Mouse (Mus musculus): ENCODE measurements at regions not wholly inside any gene's neighbourhood (a gene's known extent, or its start where the extent isn't known, plus 50 kb on each side); places are given as distances from the start of the nearest gene placed in this dataset.

DNA sequence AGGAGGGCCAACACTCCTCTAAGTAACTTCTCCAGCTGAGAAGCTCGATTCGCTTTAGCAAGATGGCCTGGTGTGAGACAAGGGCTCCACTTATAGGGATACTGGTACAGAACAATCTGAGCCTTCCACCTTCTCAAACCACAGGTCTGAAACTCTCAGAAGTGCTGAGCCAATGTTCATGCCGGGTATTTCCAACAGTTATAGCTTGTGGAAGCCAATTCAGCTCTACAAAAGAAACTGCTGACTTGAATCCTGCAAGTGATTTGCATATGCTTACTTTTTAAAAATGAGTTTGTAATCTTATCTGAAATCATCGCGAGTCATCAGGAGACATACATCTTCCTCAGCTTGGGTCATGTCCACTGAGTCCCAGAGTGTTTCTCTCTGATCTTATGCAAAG lies 273.2 kb downstream of the Car8 start:
- no peak overlapping the region for H3K27ac ChIP-seq (ENCODE audit: low read length)
- H3K36me3 ChIP-seq (ENCODE audit: control insufficient read depth, insufficient read depth), result no peaks in the 10 kb centered on the region
- no peak overlapping the region for H3K9ac ChIP-seq (ENCODE audit: low read depth, low read length)
- H3K4me3 ChIP-seq (ENCODE audit: low read depth, low read length), result no peak overlapping the region
- H3K27me3 ChIP-seq (ENCODE audit: control insufficient read depth, insufficient read depth, low read depth, low read length), result no peaks in the 10 kb centered on the region
- no peaks in the 10 kb centered on the region for H3K9me3 ChIP-seq (replicated peaks; ENCODE audit: control insufficient read depth, low read length)
- WGBS (ENCODE audit: insufficient replicate concordance), result 72% methylated on average over 5 of the region's 5 CpGs
- no peak for ATAC-seq (ENCODE audit: low read depth)
- no peak overlapping the region for H3K4me2 ChIP-seq (ENCODE audit: low read depth, low read length)
- H3K4me1 ChIP-seq (ENCODE audit: control insufficient read depth, low read depth, low read length), result no peaks in the 10 kb centered on the region

DNA sequence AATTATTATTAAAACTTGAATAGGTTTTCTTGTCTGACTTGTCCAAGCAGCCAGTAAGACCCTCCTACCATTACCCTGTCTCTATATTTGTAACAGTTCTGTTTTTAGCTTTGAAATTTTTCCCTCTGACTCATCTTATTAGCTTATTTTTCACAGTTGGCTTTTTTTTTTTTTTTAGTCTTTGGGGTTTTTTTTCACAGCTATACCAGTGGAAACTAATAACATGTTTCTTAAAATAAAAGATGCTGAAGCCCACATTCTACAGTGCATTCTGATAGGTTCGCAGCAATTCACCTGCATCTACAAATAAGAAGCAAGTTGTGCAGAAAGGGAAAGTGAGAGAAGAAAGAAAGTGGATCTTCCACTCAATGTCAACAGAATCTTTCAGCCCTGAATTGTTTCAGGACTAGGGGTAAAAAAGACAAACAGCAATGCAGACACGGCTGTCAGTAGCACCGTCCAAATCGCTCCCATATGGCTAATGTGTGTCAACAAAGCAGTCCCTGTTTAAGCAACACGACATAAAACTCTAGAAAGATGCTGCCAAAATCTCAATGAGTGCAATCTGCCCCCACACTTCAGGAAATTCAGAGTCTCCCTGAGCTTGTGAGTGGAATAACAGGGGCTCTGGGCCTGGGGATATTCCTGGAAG lies 277.2 kb downstream of the Car8 start:
- no peak overlapping the region for H3K4me3 ChIP-seq (ENCODE audit: low read depth, low read length)
- no peak for ATAC-seq (ENCODE audit: low read depth)
- 55% methylated on average over 5 of the region's 5 CpGs for WGBS (ENCODE audit: insufficient replicate concordance)

DNA sequence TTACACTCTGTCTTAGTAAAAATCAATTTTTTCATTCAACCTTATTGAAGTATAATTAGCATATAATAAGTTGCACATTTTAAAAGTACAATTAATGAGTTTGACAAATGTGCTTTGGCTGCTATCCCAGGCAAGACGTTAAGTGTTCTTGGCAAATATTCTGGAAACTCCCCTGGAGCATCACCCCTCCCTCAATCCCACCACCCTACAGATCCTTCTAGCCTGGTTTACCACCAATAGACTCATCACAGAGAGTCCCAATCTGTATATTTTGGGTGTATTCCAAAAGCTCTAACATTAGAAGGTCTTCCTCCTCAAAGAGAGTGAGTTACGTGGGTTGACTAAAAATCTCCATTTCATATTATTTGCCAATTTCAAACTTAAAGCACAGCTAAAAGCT lies 278.5 kb downstream of the Car8 start:
- no peak for ATAC-seq (ENCODE audit: low read depth)

More for the DNA sequence above, 277.2 kb downstream of the Car8 start:
- Histone ChIP-seq H3K4me1 (ENCODE audit: control insufficient read depth, low read depth, low read length) (no peaks in the 10 kb centered on the region), H3K27ac (ENCODE audit: low read length) (no peak overlapping the region), H3K36me3 (ENCODE audit: control insufficient read depth, insufficient read depth) (no peaks in the 10 kb centered on the region), H3K9me3 (replicated peaks; ENCODE audit: control insufficient read depth, low read length) (no peaks in the 10 kb centered on the region), H3K9ac (ENCODE audit: low read depth, low read length) (no peak overlapping the region), H3K4me2 (ENCODE audit: low read depth, low read length) (no peak overlapping the region), H3K27me3 (ENCODE audit: control insufficient read depth, insufficient read depth, low read depth, low read length) (no peaks in the 10 kb centered on the region)

DNA sequence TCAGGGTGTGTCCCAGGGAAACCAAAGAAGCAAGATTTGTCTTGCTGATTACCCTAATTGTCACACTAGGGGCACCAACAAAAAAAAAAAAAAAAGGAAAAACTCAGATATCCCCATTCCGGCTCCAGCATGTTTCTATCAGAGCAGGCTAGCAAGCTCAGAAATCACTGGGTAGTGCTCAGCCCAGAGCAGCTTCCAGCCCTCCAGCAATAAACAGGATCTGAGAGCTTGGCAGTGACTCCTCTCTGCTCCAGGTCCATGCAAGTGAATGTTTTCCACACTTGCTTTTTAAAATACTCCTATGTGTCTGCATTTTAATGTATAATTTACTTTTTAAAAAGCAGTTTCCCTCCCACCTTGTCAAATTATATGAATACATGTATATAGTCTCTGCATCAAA lies 290.8 kb downstream of the Car8 start:
- Histone ChIP-seq H3K27ac (ENCODE audit: low read length) (no peak overlapping the region), H3K36me3 (ENCODE audit: control insufficient read depth, insufficient read depth) (no peaks in the 10 kb centered on the region), H3K4me2 (ENCODE audit: low read depth, low read length) (no peak overlapping the region), H3K9me3 (replicated peaks; ENCODE audit: control insufficient read depth, low read length) (no peaks in the 10 kb centered on the region), H3K4me1 (ENCODE audit: control insufficient read depth, low read depth, low read length) (no peaks in the 10 kb centered on the region), H3K27me3 (ENCODE audit: control insufficient read depth, insufficient read depth, low read depth, low read length) (no peaks in the 10 kb centered on the region), H3K4me3 (ENCODE audit: low read depth, low read length) (no peak overlapping the region), H3K9ac (ENCODE audit: low read depth, low read length) (no peak overlapping the region)
- ATAC-seq (ENCODE audit: low read depth), result no peak
- whole genome bisulfite sequencing (ENCODE audit: insufficient replicate concordance), result 65% methylated on average over 1 of the region's 1 CpGs

More for the DNA sequence above, 278.5 kb downstream of the Car8 start:
- no peak overlapping the region for H3K4me2 ChIP-seq (ENCODE audit: low read depth, low read length)
- no peaks in the 10 kb centered on the region for H3K36me3 ChIP-seq (ENCODE audit: control insufficient read depth, insufficient read depth)
- no peak overlapping the region for H3K27ac ChIP-seq (ENCODE audit: low read length)
- no peaks in the 10 kb centered on the region for H3K4me1 ChIP-seq (ENCODE audit: control insufficient read depth, low read depth, low read length)
- no peaks in the 10 kb centered on the region for H3K9me3 ChIP-seq (replicated peaks; ENCODE audit: control insufficient read depth, low read length)
- WGBS (ENCODE audit: insufficient replicate concordance), result 60% methylated on average over 2 of the region's 2 CpGs
- no peak overlapping the region for H3K9ac ChIP-seq (ENCODE audit: low read depth, low read length)
- H3K4me3 ChIP-seq (ENCODE audit: low read depth, low read length), result no peak overlapping the region
- no peaks in the 10 kb centered on the region for H3K27me3 ChIP-seq (ENCODE audit: control insufficient read depth, insufficient read depth, low read depth, low read length)

DNA sequence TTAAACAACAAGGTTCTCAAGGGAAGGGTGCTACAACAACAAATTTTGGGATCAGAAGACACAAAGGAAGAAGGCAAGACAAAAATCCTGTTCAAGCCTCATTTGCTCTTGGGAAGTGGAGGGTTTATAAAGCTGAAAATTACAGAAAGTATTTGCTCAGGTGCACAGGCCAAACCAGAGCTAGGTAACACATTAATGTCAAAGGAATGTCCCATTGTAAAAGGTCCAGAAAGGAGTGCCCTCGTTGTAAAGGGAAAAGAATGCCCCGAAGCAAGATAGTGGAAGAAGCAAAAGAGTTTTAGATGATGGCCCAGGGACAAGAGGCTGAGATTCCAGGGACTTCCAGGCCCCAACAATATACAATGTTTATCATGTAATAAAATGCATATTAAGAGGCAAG lies 317.3 kb downstream of the Car8 start:
- 41% methylated on average over 2 of the region's 2 CpGs for WGBS (ENCODE audit: insufficient replicate concordance)
- H3K9ac ChIP-seq (ENCODE audit: low read depth, low read length), result no peak overlapping the region
- no peaks in the 10 kb centered on the region for H3K4me1 ChIP-seq (ENCODE audit: control insufficient read depth, low read depth, low read length)
- H3K36me3 ChIP-seq (ENCODE audit: control insufficient read depth, insufficient read depth), result no peaks in the 10 kb centered on the region
- no peak overlapping the region for H3K4me3 ChIP-seq (ENCODE audit: low read depth, low read length)
- H3K9me3 ChIP-seq (replicated peaks; ENCODE audit: control insufficient read depth, low read length), result no peaks in the 10 kb centered on the region
- ATAC-seq (ENCODE audit: low read depth), result no peak
- H3K27me3 ChIP-seq (ENCODE audit: control insufficient read depth, insufficient read depth, low read depth, low read length), result no peaks in the 10 kb centered on the region
- no peak overlapping the region for H3K4me2 ChIP-seq (ENCODE audit: low read depth, low read length)
- H3K27ac ChIP-seq (ENCODE audit: low read length), result no peak overlapping the region

DNA sequence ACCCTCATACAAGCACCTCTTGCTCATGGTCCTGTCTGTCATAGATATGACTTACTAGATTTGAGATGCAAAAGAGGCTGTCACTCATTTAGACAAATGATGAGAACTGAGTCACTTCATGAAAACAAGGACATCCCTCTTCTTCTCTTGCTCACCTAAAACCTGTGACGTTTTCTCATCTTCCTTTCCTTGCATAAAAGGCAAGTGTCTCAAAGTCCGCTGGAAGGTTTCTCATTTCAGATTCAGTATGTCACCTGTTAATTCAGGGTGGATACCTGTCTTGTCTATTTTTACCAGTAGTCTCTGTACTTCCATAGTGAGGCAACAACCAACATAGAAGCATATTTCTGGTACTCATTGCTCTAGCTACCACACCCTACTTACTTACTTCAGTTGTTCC lies 325.6 kb downstream of the Car8 start:
- Histone ChIP-seq H3K4me2 (ENCODE audit: low read depth, low read length) (no peak overlapping the region), H3K27me3 (ENCODE audit: control insufficient read depth, insufficient read depth, low read depth, low read length) (no peaks in the 10 kb centered on the region), H3K4me3 (ENCODE audit: low read depth, low read length) (no peak overlapping the region), H3K9me3 (replicated peaks; ENCODE audit: control insufficient read depth, low read length) (no peaks in the 10 kb centered on the region), H3K27ac (ENCODE audit: low read length) (no peak overlapping the region), H3K36me3 (ENCODE audit: control insufficient read depth, insufficient read depth) (no peaks in the 10 kb centered on the region), H3K9ac (ENCODE audit: low read depth, low read length) (no peak overlapping the region), H3K4me1 (ENCODE audit: control insufficient read depth, low read depth, low read length) (no peaks in the 10 kb centered on the region)
- no peak for ATAC-seq (ENCODE audit: low read depth)
- WGBS (ENCODE audit: insufficient replicate concordance), result 81% methylated on average over 2 of the region's 2 CpGs

DNA sequence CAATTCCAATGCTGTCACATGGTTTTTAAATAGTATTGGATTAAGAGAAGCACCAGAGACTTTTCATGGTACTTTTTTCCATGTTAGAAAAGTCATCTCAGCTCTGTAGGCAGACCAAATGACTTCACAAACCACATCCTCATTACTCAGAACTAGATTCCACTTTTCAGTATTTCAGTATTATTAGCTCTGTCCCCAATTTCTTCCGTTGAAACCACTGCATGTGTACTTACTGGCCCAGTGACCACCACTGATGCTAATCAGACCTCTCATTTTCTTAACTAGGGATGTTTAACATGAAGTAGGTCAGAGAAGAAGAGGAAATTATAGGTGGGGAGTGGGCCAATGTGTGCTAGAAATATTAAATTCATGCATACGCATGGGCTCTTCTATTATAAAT lies 326.2 kb downstream of the Car8 start:
- WGBS (ENCODE audit: insufficient replicate concordance), result 44% methylated on average over 2 of the region's 2 CpGs
- no peaks in the 10 kb centered on the region for H3K4me1 ChIP-seq (ENCODE audit: control insufficient read depth, low read depth, low read length)
- no peak overlapping the region for H3K27ac ChIP-seq (ENCODE audit: low read length)
- ATAC-seq (ENCODE audit: low read depth), result no peak
- H3K4me2 ChIP-seq (ENCODE audit: low read depth, low read length), result no peak overlapping the region
- H3K36me3 ChIP-seq (ENCODE audit: control insufficient read depth, insufficient read depth), result no peaks in the 10 kb centered on the region
- H3K4me3 ChIP-seq (ENCODE audit: low read depth, low read length), result no peak overlapping the region
- no peak overlapping the region for H3K9ac ChIP-seq (ENCODE audit: low read depth, low read length)
- no peaks in the 10 kb centered on the region for H3K27me3 ChIP-seq (ENCODE audit: control insufficient read depth, insufficient read depth, low read depth, low read length)
- no peaks in the 10 kb centered on the region for H3K9me3 ChIP-seq (replicated peaks; ENCODE audit: control insufficient read depth, low read length)

DNA sequence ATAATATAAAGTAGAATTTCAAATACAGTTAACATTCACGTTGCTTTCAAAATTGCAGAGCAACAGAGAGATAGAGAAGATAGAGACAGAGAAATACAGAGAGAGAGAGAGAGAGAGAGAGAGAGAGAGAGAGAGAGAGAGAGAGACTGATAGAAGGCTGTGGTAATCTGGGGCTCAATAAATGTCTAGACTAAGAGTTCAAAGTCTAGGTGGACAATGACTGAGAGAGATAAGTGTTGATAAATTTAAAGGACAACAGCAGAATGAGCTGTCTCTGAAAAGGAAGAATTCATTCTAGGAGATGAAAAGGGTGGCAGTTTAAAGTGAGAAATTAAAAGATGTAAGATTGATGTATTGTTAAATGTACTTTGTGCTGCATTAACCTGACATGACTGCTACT lies 335.7 kb downstream of the Car8 start:
- no peaks in the 10 kb centered on the region for H3K4me1 ChIP-seq (ENCODE audit: control insufficient read depth, low read depth, low read length)
- H3K36me3 ChIP-seq (ENCODE audit: control insufficient read depth, insufficient read depth), result no peaks in the 10 kb centered on the region
- no peak overlapping the region for H3K27ac ChIP-seq (ENCODE audit: low read length)
- no peak overlapping the region for H3K4me2 ChIP-seq (ENCODE audit: low read depth, low read length)
- no peaks in the 10 kb centered on the region for H3K9me3 ChIP-seq (replicated peaks; ENCODE audit: control insufficient read depth, low read length)
- H3K27me3 ChIP-seq (ENCODE audit: control insufficient read depth, insufficient read depth, low read depth, low read length), result no peaks in the 10 kb centered on the region
- H3K9ac ChIP-seq (ENCODE audit: low read depth, low read length), result no peak overlapping the region
- H3K4me3 ChIP-seq (ENCODE audit: low read depth, low read length), result no peak overlapping the region
- 29% methylated on average over 1 of the region's 1 CpGs for WGBS (ENCODE audit: insufficient replicate concordance)
- ATAC-seq (ENCODE audit: low read depth), result no peak

DNA sequence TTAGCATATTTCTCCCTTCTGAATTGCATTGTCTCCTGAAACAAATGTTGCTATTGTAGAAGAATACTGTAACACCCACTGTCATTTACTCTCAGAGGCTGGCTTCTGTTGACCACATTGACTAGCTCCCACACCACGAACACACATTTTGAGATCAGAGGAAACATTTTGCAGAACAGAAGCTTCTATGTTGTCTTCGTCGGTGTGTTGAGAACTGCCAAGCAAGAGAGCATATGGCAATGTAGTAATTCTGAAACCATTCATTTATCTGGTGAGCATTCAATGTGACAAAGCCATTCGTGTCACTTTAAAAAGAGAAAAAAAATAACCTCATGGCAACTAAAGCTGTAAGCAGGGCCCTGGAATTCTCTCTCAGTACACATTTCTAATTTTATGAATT lies 343.9 kb downstream of the Car8 start:
- no peak overlapping the region for H3K9ac ChIP-seq (ENCODE audit: low read depth, low read length)
- H3K4me1 ChIP-seq (ENCODE audit: control insufficient read depth, low read depth, low read length), result no peaks in the 10 kb centered on the region
- H3K4me2 ChIP-seq (ENCODE audit: low read depth, low read length), result no peak overlapping the region
- no peak overlapping the region for H3K4me3 ChIP-seq (ENCODE audit: low read depth, low read length)
- ATAC-seq (ENCODE audit: low read depth), result no peak
- no peaks in the 10 kb centered on the region for H3K9me3 ChIP-seq (replicated peaks; ENCODE audit: control insufficient read depth, low read length)
- whole genome bisulfite sequencing (ENCODE audit: insufficient replicate concordance), result 42% methylated on average over 4 of the region's 4 CpGs
- H3K27me3 ChIP-seq (ENCODE audit: control insufficient read depth, insufficient read depth, low read depth, low read length), result no peaks in the 10 kb centered on the region
- H3K27ac ChIP-seq (ENCODE audit: low read length), result no peak overlapping the region
- no peaks in the 10 kb centered on the region for H3K36me3 ChIP-seq (ENCODE audit: control insufficient read depth, insufficient read depth)

All from liver, embryonic 16.5 days (tissue).